Mouse (Mus musculus) myocyte (in vitro differentiated cells): ENCODE results near the gene Ctcf.

ENCODE experiments used
- CEBPB ChIP-seq: IDR thresholded peaks from 2 replicates; pipeline ENCODE4 v1.6.1; 2011; ENCODE audit warnings: mild to moderate bottlenecking, moderate library complexity; ENCODE audit not compliant: poor library complexity, insufficient read depth, severe bottlenecking
- MAX ChIP-seq: IDR thresholded peaks from one replicate; pipeline ENCODE4 v1.6.1; 2011; ENCODE audit warnings: low read depth, mild to moderate bottlenecking, control low read depth
- MYOG ChIP-seq, 3 experiments: IDR thresholded peaks; one replicate each; pipeline ENCODE4 v1.6.1; 2011; ENCODE audit warnings: control low read depth in 2 of 3, low read depth in 2 of 3, mild to moderate bottlenecking in 2 of 3; ENCODE audit not compliant: insufficient read length in 2 of 3, control insufficient read depth in 1 of 3, insufficient read depth in 1 of 3
- POLR2A ChIP-seq: IDR thresholded peaks from one replicate; pipeline ENCODE4 v1.6.1; 2011; ENCODE audit warnings: low read depth, mild to moderate bottlenecking, control low read depth, moderate library complexity; ENCODE audit not compliant: insufficient read length
- POLR2AphosphoS2 ChIP-seq: IDR thresholded peaks from one replicate; pipeline ENCODE4 v1.6.1; 2011; ENCODE audit warnings: low read depth, control low read depth; ENCODE audit not compliant: insufficient read length
- REST ChIP-seq: IDR thresholded peaks from one replicate; pipeline ENCODE4 v1.6.1; 2011; ENCODE audit warnings: mild to moderate bottlenecking, control low read depth, moderate library complexity; ENCODE audit not compliant: insufficient read depth, insufficient read length
- TCF3 ChIP-seq: IDR thresholded peaks from one replicate; pipeline ENCODE4 v1.6.1; 2011; ENCODE audit warnings: low read depth, control low read depth; ENCODE audit not compliant: insufficient read length

DNA sequence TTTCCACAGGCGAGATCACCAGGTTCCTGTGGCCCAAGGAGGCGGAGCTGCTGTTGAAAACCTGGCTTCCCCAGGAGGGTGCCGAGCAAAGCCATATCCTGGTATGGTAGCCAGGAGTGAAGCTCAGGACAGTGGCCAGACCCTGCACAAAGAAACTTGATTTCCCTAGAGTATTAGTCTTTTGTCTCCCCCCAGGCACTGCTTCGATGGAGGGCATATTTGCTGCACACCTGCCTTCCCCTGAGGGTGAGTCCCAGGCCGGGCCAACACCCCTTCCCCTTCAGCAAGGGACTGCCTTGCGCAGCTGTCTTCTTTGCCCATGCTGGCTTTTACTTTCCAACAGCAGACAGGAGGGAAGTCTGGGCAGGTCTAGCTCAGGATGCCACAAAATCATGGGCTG is 50.2 kb downstream of the Ctcf start:
- TF ChIP-seq CEBPB, result no peak
- TF ChIP-seq TCF3, result no peak
- no peak for TF ChIP-seq REST
- no peak for TF ChIP-seq POLR2A
- no peak for TF ChIP-seq POLR2AphosphoS2
- no peak for TF ChIP-seq MYOG (IDR thresholded peaks at IDR 0.05; ENCODE audit: control insufficient read depth in 1 of 3, insufficient read depth in 1 of 3, insufficient read length in 2 of 3, low read depth in 2 of 3)
- no peak for TF ChIP-seq MAX
